13 mouse cellular contexts compared by ENCODE assay signal in the genomic region with DNA sequence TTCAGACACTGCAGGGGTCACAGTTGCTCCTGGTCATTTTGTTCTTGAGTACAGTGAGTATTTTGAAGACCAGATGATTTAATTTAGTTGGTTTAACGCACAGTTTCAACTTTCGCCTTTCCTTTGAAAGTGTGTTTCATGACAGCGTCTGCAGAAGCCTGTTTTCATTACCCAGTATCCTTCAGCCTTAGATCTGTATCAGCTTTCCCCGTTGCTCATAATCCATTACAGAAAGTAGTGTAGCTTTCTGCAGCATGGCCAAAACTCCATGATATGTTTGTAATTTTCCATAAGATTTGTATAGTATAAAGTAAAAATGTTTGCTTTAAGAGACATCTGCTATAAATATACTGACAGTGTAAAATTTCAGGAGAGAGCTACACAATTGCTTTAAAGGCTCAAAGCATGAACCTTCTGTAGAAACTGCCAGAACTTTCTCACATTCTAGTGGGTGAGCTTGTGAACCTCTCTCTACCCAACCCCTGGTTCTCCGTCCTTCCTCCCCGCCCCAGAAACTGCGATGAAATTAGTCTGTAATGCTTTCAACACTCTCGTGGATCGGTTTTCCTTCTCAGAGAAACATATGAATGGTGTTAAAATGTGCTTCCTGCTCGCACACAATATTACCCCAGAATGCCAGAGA.
A peak's percentile ranks its signal among the peaks of the same experiment; 100 is the strongest.
DNase-seq lines count a peak whose midpoint lies in the region; ATAC-seq and TF ChIP-seq lines count a peak whose summit lies in the region.
"Had no signal": no experiment of that assay in that cellular context is flagged by ENCODE, and none has a peak within 500 bp of the region (broad histone marks: within the 10 kb centered on the region; RNA-seq: fewer than 3 reads in every experiment).

No protein-coding gene starts in this region.

- H3K36me3 ChIP-seq in kidney, postnatal 0 days (ENCODE audit: insufficient read depth, low read length): no peaks in the 10 kb centered on the region
- no peaks in the 10 kb centered on the region for H3K36me3 ChIP-seq in kidney, embryonic 14.5 days (ENCODE audit: control insufficient read depth, insufficient read depth, low read length)
- H3K36me3 ChIP-seq in embryonic facial prominence, embryonic 10.5 days (replicated peaks): no peaks in the 10 kb centered on the region
- no peaks in the 10 kb centered on the region for H3K36me3 ChIP-seq in limb, embryonic 14.5 days (ENCODE audit: control insufficient read depth, insufficient read depth, low read length)
- no peaks in the 10 kb centered on the region for H3K36me3 ChIP-seq in forebrain, postnatal 0 days (ENCODE audit: insufficient read depth)
- H3K36me3 ChIP-seq: forebrain, embryonic 10.5 days; hindbrain, embryonic 15.5 days had no signal

- H3K27me3 ChIP-seq in kidney, postnatal 0 days (ENCODE audit: insufficient read depth, low read length): no peaks in the 10 kb centered on the region
- no peaks in the 10 kb centered on the region for H3K27me3 ChIP-seq in kidney, embryonic 14.5 days (ENCODE audit: control insufficient read depth, insufficient read depth, low read length)
- H3K27me3 ChIP-seq in embryonic facial prominence, embryonic 10.5 days (replicated peaks; ENCODE audit: low read depth, poor library complexity, severe bottlenecking): no peaks in the 10 kb centered on the region
- H3K27me3 ChIP-seq in limb, embryonic 14.5 days (ENCODE audit: control insufficient read depth, insufficient read depth, low read length): no peaks in the 10 kb centered on the region
- H3K27me3 ChIP-seq in forebrain, postnatal 0 days (ENCODE audit: insufficient read depth, low read length): no peaks in the 10 kb centered on the region
- H3K27me3 ChIP-seq: hindbrain, embryonic 15.5 days had no signal

- TF ChIP-seq POLR2A in limb, embryonic 14.5 days (IDR thresholded peaks at IDR 0.05; ENCODE audit: borderline replicate concordance, extremely low read depth, insufficient read depth, insufficient read length): no peak

- no peak overlapping the region for H3K4me3 ChIP-seq in kidney, postnatal 0 days (replicated peaks; ENCODE audit: low read depth, low read length)
- no peak overlapping the region for H3K4me3 ChIP-seq in kidney, embryonic 14.5 days (ENCODE audit: low read length)
- no peak overlapping the region for H3K4me3 ChIP-seq in embryonic facial prominence, embryonic 10.5 days
- H3K4me3 ChIP-seq in limb, embryonic 14.5 days (replicated peaks; ENCODE audit: low read length): no peak overlapping the region
- no peak overlapping the region for H3K4me3 ChIP-seq in forebrain, postnatal 0 days (ENCODE audit: low read depth, low read length)
- H3K4me3 ChIP-seq: forebrain, embryonic 10.5 days; hindbrain, embryonic 15.5 days had no signal

- H3K27ac ChIP-seq in kidney, postnatal 0 days: no peak overlapping the region
- H3K27ac ChIP-seq in kidney, embryonic 14.5 days (ENCODE audit: low read depth, low read length): no peak overlapping the region
- H3K27ac ChIP-seq in embryonic facial prominence, embryonic 10.5 days (replicated peaks): peak overlapping the region; percentile 44
- H3K27ac ChIP-seq in limb, embryonic 14.5 days (replicated peaks; ENCODE audit: low read depth, low read length): peak overlapping the region; percentile 58; the same call in 1 of the 2 replicates
- H3K27ac ChIP-seq in forebrain, postnatal 0 days (ENCODE audit: low read depth, low read length): no peak overlapping the region
- H3K27ac ChIP-seq: forebrain, embryonic 10.5 days; hindbrain, embryonic 15.5 days had no signal

- TF ChIP-seq CTCF in kidney, postnatal 0 days (IDR thresholded peaks at IDR 0.05; ENCODE audit: low read depth): no peak
- TF ChIP-seq CTCF in forebrain, postnatal 0 days (IDR thresholded peaks at IDR 0.05; ENCODE audit: low read depth): no peak

- no peak for ATAC-seq in kidney, postnatal 0 days (replicated peaks; ENCODE audit: low FRiP score, low read depth)
- no peak for ATAC-seq in kidney, embryonic 14.5 days (ENCODE audit: low FRiP score, low TSS enrichment)
- 0 out of 2 replicates have a peak, but pooled peaks have one; percentile 30 for ATAC-seq in limb, embryonic 14.5 days (ENCODE audit: low FRiP score, low read depth)
- no peak for ATAC-seq in forebrain, postnatal 0 days

- H3K4me2 ChIP-seq in kidney, postnatal 0 days (ENCODE audit: low read length): 0 out of 2 replicates have a peak overlapping the region, but pooled peaks have one; percentile 0
- H3K4me2 ChIP-seq in kidney, embryonic 14.5 days (replicated peaks; ENCODE audit: low read depth, low read length): no peak overlapping the region
- peak overlapping the region; percentile 19 for H3K4me2 ChIP-seq in limb, embryonic 14.5 days (replicated peaks; ENCODE audit: low read depth, low read length, severe bottlenecking)
- no peak overlapping the region for H3K4me2 ChIP-seq in forebrain, postnatal 0 days (ENCODE audit: low read depth)
- H3K4me2 ChIP-seq: hindbrain, embryonic 15.5 days had no signal

- peak; percentile 37 for DNase-seq in kidney, postnatal 0 days (ENCODE audit: low spot score)
- DNase-seq in MEL-GATA-1-ER (ENCODE audit: extremely low read depth, low read depth): peak; percentile 4
- DNase-seq in embryonic facial prominence, embryonic 10.5 days (ENCODE audit: low spot score): no peak
- peak; percentile 55 for DNase-seq in limb, embryonic 14.5 days (ENCODE audit: low spot score)
- no peak for DNase-seq in forebrain, postnatal 0 days
- DNase-seq in spleen, postnatal 4 days (ENCODE audit: low spot score in 2 of 2): no peak
- DNase-seq: adrenal gland, adult 8-10 months; cerebellum, postnatal 36 days; kidney, postnatal 10 days; left cerebral cortex, postnatal 4 days had no signal

- H3K4me1 ChIP-seq in kidney, postnatal 0 days (replicated peaks; ENCODE audit: insufficient read depth, low read length): no peaks in the 10 kb centered on the region
- H3K4me1 ChIP-seq in kidney, embryonic 14.5 days (ENCODE audit: control insufficient read depth, insufficient read depth, low read length): no peaks in the 10 kb centered on the region
- peaks cover 14% of the 10 kb centered on the region for H3K4me1 ChIP-seq in embryonic facial prominence, embryonic 10.5 days
- peaks cover 16% of the 10 kb centered on the region for H3K4me1 ChIP-seq in limb, embryonic 14.5 days (ENCODE audit: control insufficient read depth, insufficient read depth, low read length)
- H3K4me1 ChIP-seq in forebrain, postnatal 0 days (ENCODE audit: insufficient read depth): no peaks in the 10 kb centered on the region
- H3K4me1 ChIP-seq: forebrain, embryonic 10.5 days; hindbrain, embryonic 15.5 days had no signal

- 44% methylated on average over 10 of the region's 10 CpGs for WGBS in kidney, postnatal 0 days
- 49% methylated on average over 10 of the region's 10 CpGs for WGBS in kidney, embryonic 14.5 days
- WGBS in embryonic facial prominence, embryonic 10.5 days: 55% methylated on average over 10 of the region's 10 CpGs
- WGBS in limb, embryonic 14.5 days: 29% methylated on average over 10 of the region's 10 CpGs
- WGBS in forebrain, postnatal 0 days: 76% methylated on average over 10 of the region's 10 CpGs

- H3K9ac ChIP-seq in kidney, postnatal 0 days (ENCODE audit: low read depth, low read length): no peak overlapping the region
- no peak overlapping the region for H3K9ac ChIP-seq in kidney, embryonic 14.5 days (ENCODE audit: low read depth, low read length)
- H3K9ac ChIP-seq in limb, embryonic 14.5 days (ENCODE audit: low read depth, low read length, severe bottlenecking): no peak overlapping the region
- H3K9ac ChIP-seq in forebrain, postnatal 0 days: no peak overlapping the region
- H3K9ac ChIP-seq: hindbrain, embryonic 15.5 days had no signal

- no peaks in the 10 kb centered on the region for H3K9me3 ChIP-seq in kidney, postnatal 0 days (replicated peaks; ENCODE audit: low read length)
- H3K9me3 ChIP-seq in kidney, embryonic 14.5 days (ENCODE audit: control insufficient read depth, low read length): no peaks in the 10 kb centered on the region
- H3K9me3 ChIP-seq in embryonic facial prominence, embryonic 10.5 days: no peaks in the 10 kb centered on the region
- H3K9me3 ChIP-seq in limb, embryonic 14.5 days (ENCODE audit: control insufficient read depth, low read length): no peaks in the 10 kb centered on the region
- no peaks in the 10 kb centered on the region for H3K9me3 ChIP-seq in forebrain, postnatal 0 days (ENCODE audit: low read length)
- H3K9me3 ChIP-seq: forebrain, embryonic 10.5 days; hindbrain, embryonic 15.5 days had no signal

Comparison
In these comparisons a context has a peak if more than half of its experiments do, and no peak if none do; other contexts are left out.
1. H3K4me2 ChIP-seq: peak in kidney, postnatal 0 days (single experiment) and limb, embryonic 14.5 days (single experiment); none in kidney, embryonic 14.5 days (single experiment) and forebrain, postnatal 0 days (single experiment).
2. DNase-seq: peak in kidney, postnatal 0 days (single experiment), MEL-GATA-1-ER (single experiment) and limb, embryonic 14.5 days (single experiment); none in embryonic facial prominence, embryonic 10.5 days (single experiment), forebrain, postnatal 0 days (single experiment) and spleen, postnatal 4 days (0 of 2).
3. H3K27ac ChIP-seq: peak in embryonic facial prominence, embryonic 10.5 days (single experiment) and limb, embryonic 14.5 days (single experiment); none in kidney, postnatal 0 days (single experiment), kidney, embryonic 14.5 days (single experiment) and forebrain, postnatal 0 days (single experiment).